Mouse (Mus musculus): ENCODE results near the gene Nme7. TPM values are rescaled to one million over a fixed set of nuclear protein-coding genes. Genes with fewer than 3 reads are reported as not detected.
A peak's percentile ranks its signal among the peaks of the same experiment; 100 is the strongest.

The Nme7 gene
- total RNA-seq, 2 experiments from 2014 or later = 21.3 to 43.8 TPM

- no peak for ATAC-seq (replicated peaks; ENCODE audit: poor library complexity)
Measured at GRCm38 (mm10) chr1:164456731-164457130, 152.8 kb downstream of the Nme7 start.

DNA sequence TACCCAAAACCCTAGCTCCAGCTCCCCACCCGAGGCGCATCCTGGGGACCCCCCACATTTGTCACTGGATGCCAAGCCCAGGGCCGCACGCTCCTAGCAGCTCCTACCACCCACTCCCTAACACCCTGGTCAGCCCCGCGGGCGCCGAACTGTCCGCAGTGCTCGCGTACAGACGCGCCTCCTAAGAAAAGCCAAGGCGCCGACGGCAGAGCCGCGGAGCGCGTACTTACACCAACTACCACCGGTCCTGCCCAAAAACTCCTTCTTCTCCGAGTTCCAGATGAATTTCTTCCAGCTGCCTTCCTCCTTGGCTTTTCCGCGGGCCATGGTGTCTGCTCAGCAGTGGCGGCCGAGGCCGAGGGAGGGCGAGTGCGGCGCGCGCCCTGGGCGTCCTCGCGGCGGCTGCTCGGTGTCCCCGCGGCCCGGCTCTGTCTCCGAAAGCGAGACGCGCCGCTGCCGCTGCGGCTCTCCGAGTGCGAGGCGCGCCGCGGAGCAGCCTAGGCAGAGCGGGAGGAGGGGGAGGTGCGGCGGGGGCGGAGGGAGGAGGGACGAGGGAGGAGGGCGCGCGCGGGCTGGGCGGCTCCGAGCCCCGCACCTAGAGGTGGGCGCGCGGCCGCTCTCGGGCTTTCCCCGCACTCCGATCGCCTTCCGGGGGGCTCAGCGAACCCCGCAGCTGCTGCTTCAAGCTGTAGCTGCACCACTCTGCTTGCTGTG, 153.8 kb downstream of the Nme7 start:
- peak; percentile 3 for ATAC-seq (replicated peaks; ENCODE audit: poor library complexity)

GRCm38 (mm10) chr1:164458245-164458613, 154.3 kb downstream of the Nme7 start, which contains the start of gene Atp1b1:
Atp1b1 (minus strand) TSS chr1:164458355.
- ATAC-seq (replicated peaks; ENCODE audit: poor library complexity) = peak; percentile 72

DNA sequence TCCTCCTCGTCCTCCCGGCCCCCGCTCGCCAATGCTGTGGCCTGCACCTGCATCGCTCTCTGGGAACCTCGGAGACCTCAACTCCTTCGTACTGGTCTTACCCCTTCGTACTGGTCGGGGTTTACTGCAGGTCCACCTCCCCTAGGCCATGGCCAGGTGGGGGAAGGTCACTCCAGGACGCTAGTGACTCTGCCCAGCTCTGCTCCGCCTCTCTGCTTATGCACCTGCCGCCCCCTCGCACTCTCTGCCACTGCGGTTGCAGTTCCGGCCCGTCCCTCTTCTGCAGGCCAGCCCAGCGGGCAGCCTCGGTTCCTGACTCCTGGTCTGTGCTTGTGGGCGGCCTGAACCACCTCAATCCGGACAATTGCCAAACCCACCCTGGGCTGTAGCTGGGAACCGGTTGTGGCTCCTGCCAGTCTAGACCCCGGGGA, 154.7 kb downstream of the Nme7 start:
- peak; percentile 45 for ATAC-seq (replicated peaks; ENCODE audit: poor library complexity)

- ATAC-seq (replicated peaks; ENCODE audit: poor library complexity) = no peak; the same call in 1 of the 2 replicates
Measured at GRCm38 (mm10) chr1:164459127-164459905, 155.4 kb downstream of the Nme7 start.

DNA sequence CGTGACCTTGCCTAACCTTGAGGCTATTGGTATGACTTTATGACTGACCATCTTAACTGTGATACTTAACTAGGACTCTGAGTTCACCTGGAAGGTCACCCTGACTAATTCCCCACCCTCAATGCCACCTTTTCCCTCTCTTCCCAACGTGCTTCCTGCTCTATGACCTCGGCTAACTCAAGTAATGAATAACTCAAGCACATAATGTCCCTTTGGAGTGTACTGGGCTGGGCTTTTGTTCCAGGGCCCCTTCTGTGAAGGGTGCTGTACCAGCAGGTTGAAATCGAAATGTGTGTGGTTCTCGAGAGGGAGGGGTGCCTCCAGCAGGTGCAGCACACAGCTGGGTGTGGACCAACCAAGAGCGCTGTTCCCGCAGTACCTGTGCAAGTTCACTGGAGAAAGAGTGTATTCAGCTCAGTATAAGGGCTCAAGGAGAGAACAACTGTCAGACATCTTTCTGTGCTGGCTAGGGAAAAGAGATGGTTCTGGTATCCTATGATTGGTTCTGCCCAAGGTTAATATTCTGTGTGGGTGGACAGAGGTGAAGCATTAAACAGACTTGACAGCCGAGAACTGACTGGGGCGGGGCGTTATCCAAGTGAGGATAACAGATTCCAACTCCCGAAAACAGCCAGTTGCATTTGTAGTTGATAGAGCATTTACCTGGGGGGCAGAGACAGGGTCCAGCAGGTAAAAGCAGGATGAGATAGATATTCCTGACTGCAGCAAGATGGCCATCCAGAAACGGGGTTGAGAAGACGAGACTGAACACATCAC, 157.2 kb downstream of the Nme7 start:
- no peak for ATAC-seq (replicated peaks; ENCODE audit: poor library complexity)

DNA sequence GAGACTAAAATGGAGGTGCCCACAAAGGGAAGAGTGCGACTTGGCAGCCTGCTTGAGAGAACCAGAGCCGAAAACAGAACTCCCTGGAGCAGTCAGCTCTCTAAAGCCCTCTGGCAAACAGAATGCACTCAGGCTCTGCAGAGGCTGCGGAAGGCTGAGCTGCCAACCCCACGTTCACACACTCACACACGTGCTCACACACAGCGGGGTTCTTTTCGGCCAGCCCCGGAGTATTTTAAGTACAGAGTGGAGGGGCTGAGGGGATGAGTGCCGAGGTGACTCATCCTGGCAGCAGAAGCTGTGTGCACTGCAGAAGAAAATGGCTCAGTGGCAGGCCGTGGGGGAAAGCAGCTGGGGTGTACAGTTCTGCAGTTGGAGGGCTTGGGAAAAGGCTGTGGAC, 157.8 kb downstream of the Nme7 start:
- no peak for ATAC-seq (replicated peaks; ENCODE audit: poor library complexity)

GRCm38 (mm10) chr1:164467406-164467805, 163.5 kb downstream of the Nme7 start:
- no peak for ATAC-seq (replicated peaks; ENCODE audit: poor library complexity)

DNA sequence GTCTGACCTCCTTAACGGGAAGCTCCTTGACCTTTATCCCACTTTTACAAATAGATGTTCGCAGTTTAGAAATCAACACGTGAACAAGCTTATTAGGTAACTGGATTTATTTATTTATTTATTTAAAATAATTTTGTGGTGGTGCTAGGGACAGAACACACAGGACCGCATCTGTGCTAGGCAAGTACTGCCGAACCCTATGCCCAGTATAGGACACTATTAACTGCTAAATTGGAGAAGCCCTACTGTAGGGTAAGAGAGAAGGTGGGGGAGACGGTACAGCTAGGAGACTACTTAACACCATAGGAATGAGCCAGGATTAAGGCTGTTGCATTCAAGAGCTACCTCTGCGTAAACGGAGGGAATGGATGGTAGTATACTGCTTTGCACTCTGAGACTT, 164.4 kb downstream of the Nme7 start:
- no peak for ATAC-seq (replicated peaks; ENCODE audit: poor library complexity)

DNA sequence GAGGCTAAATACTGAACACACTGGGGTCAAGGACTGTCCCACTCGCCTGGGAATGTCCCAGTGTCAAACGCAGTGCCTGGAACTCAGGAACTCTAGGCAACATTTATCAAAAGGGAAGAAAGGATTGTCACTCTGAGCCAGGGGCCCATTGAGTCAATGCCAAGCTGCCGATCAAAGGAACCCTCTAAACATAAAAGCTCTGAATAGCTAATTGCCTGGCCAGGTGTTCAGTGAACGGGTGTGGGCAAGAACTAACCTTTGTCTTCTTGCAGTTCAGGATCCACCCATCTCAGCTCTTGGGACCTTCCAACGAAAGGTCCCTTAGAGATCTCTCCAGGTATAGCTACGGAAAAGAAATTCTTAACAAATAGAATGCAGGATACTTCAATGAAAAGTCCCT, 167.1 kb downstream of the Nme7 start:
- ATAC-seq (replicated peaks; ENCODE audit: poor library complexity) = no peak

DNA sequence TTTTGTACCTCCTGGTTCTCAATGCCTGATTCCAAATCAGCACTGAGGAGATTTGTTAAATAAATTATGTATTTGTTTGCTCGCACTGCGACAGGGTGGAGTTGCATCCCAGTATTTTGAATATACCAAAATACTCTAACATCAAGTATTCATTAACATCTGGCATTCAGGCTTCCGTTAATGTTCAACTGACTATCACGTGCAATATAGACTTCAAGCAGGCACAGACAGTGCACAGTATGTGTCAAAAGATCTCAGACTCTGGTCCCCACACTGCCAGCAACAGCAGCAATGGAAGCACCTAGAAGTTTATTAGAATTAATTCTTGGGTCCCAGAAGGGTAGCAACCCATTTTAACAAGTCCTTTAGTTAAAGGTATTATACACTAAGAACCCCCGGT, 167.7 kb downstream of the Nme7 start:
- no peak for ATAC-seq (replicated peaks; ENCODE audit: poor library complexity)

DNA sequence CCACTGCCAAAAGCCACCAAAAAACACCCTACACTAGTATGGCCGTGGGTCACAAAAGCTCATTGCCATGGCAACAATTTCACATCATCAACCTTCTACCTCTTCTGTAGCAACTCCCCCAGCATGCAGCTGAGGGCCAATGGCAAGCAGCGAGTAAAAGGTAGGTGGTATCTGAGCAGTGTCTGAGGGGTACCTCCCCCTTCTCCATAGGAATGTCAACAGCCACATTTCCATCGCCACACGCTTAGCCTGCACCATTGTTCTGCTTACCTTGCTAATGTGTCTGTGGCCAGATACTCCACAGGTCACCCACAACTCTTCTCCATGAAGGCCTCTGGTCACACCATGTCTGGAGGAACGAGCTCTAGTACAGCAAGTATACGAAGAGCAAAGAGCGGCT, 169.5 kb downstream of the Nme7 start:
- ATAC-seq (replicated peaks; ENCODE audit: poor library complexity) = no peak

GRCm38 (mm10) chr1:164474310-164474709, 170.4 kb downstream of the Nme7 start:
- no peak for ATAC-seq (replicated peaks; ENCODE audit: poor library complexity)

DNA sequence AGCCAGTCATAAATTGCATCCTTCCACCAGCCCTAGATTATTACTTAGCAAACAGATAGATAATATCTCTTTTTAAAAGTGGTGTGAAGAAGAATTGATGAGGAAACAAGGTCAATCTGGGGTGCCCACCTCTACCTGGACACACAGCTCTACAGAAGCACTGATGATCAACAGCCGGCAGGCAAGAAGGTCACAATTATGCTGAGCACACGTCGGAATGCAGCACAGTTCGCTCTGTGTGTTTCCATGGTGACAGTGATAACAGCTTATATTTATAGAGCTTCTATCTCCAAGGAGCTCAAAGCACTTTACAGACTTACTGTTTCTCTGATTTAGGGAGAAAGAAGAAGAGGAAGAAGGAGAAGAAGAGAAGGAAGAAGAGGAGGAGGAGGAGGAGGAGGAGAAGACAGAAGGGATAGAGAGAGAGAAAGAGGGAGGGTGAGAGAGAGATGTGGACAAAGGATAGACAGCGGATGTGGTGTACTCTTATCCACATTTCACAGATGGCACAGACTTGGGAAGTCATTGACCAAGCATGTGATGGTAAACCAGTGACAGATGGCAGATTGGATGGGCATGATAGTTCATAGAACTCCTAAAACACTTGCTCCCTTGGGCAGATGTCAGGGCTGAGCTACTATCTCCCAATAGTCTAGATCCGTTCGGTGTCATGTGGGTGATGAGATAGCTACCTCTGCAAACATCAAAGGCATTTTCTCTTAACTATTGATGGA, 171.0 kb downstream of the Nme7 start:
- ATAC-seq (replicated peaks; ENCODE audit: poor library complexity) = no peak

DNA sequence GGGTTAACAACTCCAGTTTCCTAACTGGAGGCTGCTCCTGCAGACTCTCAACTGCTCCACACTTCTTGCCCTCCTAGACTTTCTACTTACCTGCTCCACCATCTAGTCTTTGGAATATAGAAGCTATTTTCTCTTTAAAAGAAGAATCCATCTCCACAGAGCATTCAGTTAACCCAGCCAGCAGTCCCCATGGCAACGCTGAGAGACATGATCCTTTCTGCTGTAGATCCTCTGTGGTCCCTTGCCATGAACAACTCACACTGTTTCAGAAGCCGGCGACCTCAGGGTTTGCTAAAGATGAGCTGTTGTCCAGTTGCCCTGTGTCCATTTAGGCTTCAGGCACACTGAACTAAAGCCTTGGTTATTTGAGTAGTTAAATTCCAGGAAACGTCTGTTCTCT, 172.0 kb downstream of the Nme7 start:
- no peak for ATAC-seq (replicated peaks; ENCODE audit: poor library complexity)

- no peak for ATAC-seq (replicated peaks; ENCODE audit: poor library complexity)
Measured at GRCm38 (mm10) chr1:164480755-164481644, 177.1 kb downstream of the Nme7 start.

GRCm38 (mm10) chr1:164481645-164482354, 177.9 kb downstream of the Nme7 start:
- no peak for ATAC-seq (replicated peaks; ENCODE audit: poor library complexity)

- no peak for ATAC-seq (replicated peaks; ENCODE audit: poor library complexity)
Measured at GRCm38 (mm10) chr1:164482833-164483232, 178.9 kb downstream of the Nme7 start.

- ATAC-seq (replicated peaks; ENCODE audit: poor library complexity) = no peak
Measured at GRCm38 (mm10) chr1:164483728-164484127, 179.8 kb downstream of the Nme7 start.
